Mouse (Mus musculus) left cerebral cortex, postnatal 10 days (tissue): Measurements from ENCODE around the gene Fundc1. TPM values are rescaled to one million over a fixed set of nuclear protein-coding genes. Genes with fewer than 3 reads are reported as not detected.
A peak's percentile ranks its signal among the peaks of the same experiment; 100 is the strongest.
"Not testable (repeated sequence)": the region's sequence is repeated elsewhere in the genome, so short reads cannot be mapped to it uniquely, and the experiment has no call there.

Experiments
- DNase-seq, 2 experiments: peaks; one replicate each; pipeline ENCODE4 v3.0.0; 2021 to 2022; ENCODE audit warnings: low spot score in 2 of 2, mixed read lengths in 1 of 2; ENCODE audit errors: extremely low spot score in 1 of 2
- intact Hi-C: fragments of 180-260 bp; cut with DNase I; formaldehyde crosslinking; loops from one replicate; pipeline ENCODE4 v1.15.1; 2025
- total RNA-seq, 2 experiments: library from RNA; stranded (reverse); gene quantifications; 2 replicates each; pipeline ENCODE4 v1.2.3; 2021

The Fundc1 gene
- 10 to 100 TPM; 27.3 to 27.5 TPM for total RNA-seq

- intact Hi-C loops = no loop called here
- peak; percentile 94 to 97 for DNase-seq
These were observed at the start of gene Fundc1 for GRCm38 (mm10) chrX:17571621-17572459. TSS of gene Fundc1 (minus strand) at chrX:17572325.

GRCm38 (mm10) chrX:17611253-17611652 lies 39.1 kb upstream of the Fundc1 start:
- no peak for DNase-seq
- intact Hi-C loops = no loop called here

DNA sequence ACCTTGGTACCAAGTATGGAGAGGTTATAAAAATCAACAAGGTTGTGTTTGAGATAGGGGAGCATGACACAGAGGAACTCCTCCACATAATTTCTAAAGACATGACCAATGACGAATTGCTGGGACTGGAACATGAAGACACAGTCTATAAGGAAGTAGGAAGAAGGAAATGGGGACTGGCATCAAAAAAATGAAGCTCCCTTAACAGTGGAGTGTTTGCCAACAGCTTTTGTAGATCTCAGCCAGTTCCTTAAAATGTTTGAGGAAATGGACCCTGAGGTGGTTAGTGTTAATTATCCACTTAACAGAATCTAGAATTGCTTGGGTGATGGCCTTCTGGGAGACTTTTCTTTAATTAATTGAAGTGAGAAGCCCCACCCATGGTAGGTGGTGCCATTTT lies 36.6 kb upstream of the Fundc1 start:
- DNase-seq = no peak
- intact Hi-C loops = no loop called here

GRCm38 (mm10) chrX:17607668-17608067 lies 35.5 kb upstream of the Fundc1 start:
- DNase-seq = no peak
- intact Hi-C loops = no loop called here

GRCm38 (mm10) chrX:17593331-17593730 lies 21.2 kb upstream of the Fundc1 start:
- intact Hi-C loops = no loop called here
- DNase-seq = no peak

- peak; percentile 5 to 53 for DNase-seq
- intact Hi-C loops = no loop called here
These were observed 18.6 kb upstream of the Fundc1 start for GRCm38 (mm10) chrX:17590745-17591144.

DNA sequence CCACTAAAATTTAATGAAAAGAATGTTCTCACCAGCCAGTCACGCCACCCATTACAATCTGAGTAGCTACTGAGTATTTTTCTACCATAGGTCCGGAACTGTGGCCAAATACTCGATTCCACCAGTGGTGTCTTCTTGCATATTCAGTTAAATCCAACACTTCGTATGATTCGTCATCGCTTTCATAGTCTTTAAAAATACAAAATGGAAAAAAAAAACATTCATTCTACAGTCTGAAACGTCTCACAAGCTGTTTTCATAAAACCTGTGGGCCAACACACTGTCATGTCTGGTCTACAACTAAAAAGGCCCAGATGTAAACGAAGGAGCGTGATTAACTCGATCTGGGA lies 879 bp downstream of the Fundc1 start:
- intact Hi-C loops = no loop called here

DNA sequence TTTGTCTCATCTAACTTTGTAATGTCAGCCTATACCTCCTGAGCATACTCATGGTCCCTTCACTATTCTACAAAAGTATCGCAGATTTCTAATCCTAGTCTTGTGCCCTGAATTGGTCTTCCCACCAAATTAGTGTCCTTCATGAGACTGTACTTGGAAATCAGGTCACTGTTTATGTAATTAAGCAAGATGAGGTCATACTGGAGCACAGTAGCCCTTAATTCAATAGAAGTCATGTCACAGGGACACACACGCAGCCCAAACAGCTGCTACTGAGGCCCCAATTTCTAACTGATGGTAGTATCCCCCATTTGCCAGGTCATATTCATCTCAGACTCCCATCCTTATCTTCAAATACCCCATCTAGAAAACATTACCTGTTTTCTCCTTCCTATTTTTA lies 3.5 kb downstream of the Fundc1 start:
- no peak for DNase-seq
- intact Hi-C loops = no loop called here

More for the DNA sequence above, 879 bp downstream of the Fundc1 start:
- peak in 1 of 2 experiments; percentile 8 for DNase-seq

GRCm38 (mm10) chrX:17565743-17566142 lies 6.4 kb downstream of the Fundc1 start:
- DNase-seq = no peak
- intact Hi-C loops = no loop called here

DNA sequence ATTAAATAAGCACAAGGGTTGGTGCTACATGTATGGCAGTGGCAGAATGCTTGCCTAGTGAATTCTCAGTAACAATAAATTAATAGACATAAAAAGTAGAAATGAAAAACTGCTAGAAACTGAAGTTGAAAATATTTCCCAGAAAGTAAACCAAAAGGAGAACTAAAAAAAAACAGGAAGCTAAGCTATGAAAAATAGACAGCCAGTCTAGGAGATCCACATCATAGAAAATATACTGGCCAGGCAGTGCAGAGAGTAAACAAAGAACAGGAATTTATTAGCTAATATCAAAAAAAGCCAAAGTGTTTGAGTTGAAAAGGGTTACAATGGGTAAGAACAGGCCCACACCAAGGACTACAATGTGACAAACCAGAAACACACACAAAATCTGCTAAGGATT lies 7.4 kb downstream of the Fundc1 start:
- intact Hi-C loops = no loop called here
- no peak for DNase-seq

DNA sequence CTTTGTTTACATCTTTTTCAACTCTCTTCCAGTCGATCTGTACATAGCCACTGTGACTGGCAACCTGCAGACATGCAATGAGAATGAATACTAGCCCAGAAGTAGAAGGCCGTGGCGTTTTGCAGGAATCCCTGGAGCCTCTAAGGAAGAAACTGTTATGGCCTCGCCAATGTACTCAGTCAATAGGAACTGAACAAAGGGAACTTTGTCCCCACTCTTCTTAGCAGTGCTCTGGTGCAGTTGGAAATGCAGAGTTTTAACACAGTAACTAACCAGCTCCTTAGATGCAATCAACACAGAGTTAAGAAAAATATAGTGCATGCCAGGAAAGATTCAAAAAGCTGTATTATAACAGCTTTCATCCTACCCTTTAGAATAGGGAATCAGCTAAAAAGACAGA lies 13.4 kb downstream of the Fundc1 start:
- intact Hi-C loops = no loop called here
- no peak for DNase-seq

GRCm38 (mm10) chrX:17554488-17554887 lies 17.6 kb downstream of the Fundc1 start:
- no peak for DNase-seq
- intact Hi-C loops = no loop called here

DNA sequence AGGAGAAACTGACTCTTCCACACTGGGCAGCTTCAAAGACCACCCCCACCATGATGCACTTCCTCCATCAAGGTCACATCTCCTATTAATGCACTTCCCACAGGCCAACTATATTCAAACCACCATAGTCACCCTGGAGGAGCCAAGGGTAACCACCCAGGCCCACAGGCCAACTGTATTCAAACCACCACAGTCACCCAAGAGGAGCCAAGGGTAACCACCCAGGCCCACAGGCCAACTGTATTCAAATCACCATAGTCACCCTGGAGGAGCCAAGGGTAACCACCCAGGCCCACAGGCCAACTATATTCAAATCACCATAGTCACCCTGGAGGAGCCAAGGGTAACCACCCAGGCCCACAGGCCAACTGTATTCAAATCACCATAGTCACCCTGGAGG lies 20.5 kb downstream of the Fundc1 start:
- intact Hi-C loops, DNase-seq: not testable (repeated sequence)

GRCm38 (mm10) chrX:17547143-17547806 lies 24.9 kb downstream of the Fundc1 start:
- peak in 1 of 2 experiments; percentile 18 for DNase-seq
- intact Hi-C loops = no loop called here

DNA sequence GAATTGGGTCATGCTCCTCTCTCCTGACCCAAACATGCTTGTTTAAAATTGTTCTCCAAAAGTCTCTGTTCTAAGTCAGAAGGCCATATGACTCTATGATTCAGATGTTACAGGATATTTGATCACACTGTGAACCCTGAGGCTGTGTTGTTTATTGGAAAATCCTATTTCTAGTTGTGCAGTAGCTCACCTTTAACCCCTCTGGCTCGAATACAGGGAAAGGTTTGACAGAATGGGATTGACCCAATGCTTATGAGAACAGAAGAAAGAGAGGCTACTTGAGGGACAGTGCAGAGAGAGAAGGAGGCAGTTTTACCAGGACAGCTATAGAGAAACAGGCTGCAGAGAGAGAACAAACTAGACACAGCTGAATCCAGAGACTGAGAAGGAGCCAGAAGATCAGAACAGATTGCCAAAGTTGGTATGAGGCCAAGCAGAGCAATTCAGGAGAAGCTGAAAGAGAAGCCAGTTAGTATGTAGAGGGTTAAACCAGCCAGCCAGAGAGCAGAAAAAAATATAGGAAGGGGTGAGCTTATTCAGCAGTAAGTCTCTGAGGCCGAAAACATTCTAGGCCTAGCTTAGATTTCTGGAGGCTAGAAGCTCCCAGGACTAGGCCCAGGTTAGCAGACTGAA lies 27.1 kb downstream of the Fundc1 start:
- intact Hi-C loops = no loop called here
- no peak for DNase-seq

DNA sequence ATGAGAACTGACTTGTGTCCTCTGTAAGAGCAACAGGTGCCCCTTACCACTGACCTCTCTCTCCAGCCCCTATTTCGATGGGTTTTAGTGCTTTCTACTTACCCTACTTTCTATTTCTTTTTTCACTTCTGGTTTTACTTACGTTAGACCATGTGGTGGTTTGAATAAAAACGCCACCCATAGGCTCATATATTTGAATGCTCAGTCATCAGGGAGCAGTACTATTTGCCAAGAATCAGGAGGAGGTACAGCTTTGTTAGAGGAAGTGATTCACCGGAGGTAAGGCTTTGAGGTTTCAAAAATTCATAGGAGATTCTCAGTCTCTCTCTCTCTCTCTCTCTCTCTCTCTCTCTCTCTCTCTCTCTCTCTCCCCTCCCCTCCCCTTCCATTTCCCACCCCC lies 34.4 kb downstream of the Fundc1 start:
- intact Hi-C loops = no loop called here
- DNase-seq = no peak

- intact Hi-C loops = no loop called here
- DNase-seq = no peak
These were observed 45.1 kb downstream of the Fundc1 start for GRCm38 (mm10) chrX:17527008-17527407.

GRCm38 (mm10) chrX:17521221-17521716 lies 50.9 kb downstream of the Fundc1 start:
- intact Hi-C loops = no loop called here

GRCm38 (mm10) chrX:17520086-17520485 lies 52.0 kb downstream of the Fundc1 start:
- DNase-seq = no peak
- intact Hi-C loops = no loop called here

More at GRCm38 (mm10) chrX:17521221-17521716, 50.9 kb downstream of the Fundc1 start:
- DNase-seq = no peak

GRCm38 (mm10) chrX:17514012-17514411 lies 58.1 kb downstream of the Fundc1 start:
- intact Hi-C loops = no loop called here
- no peak for DNase-seq
